Mouse (Mus musculus): ENCODE measurements at regions not wholly inside any gene's neighbourhood (a gene's known extent, or its start where the extent isn't known, plus 50 kb on each side); places are given as distances from the start of the nearest gene placed in this dataset.

GRCm38 (mm10) chr1:41055761-41056160 is 250.4 kb downstream of the Tmem182 start:
- TF ChIP-seq CTCF (IDR thresholded peaks at IDR 0.05; ENCODE audit: insufficient read depth, low read depth, low read length) (no peak), POLR2A (IDR thresholded peaks at IDR 0.05; ENCODE audit: insufficient read depth, low read depth, low read length) (no peak)
